28 mouse cellular contexts compared by ENCODE assay signal in the genomic region with DNA sequence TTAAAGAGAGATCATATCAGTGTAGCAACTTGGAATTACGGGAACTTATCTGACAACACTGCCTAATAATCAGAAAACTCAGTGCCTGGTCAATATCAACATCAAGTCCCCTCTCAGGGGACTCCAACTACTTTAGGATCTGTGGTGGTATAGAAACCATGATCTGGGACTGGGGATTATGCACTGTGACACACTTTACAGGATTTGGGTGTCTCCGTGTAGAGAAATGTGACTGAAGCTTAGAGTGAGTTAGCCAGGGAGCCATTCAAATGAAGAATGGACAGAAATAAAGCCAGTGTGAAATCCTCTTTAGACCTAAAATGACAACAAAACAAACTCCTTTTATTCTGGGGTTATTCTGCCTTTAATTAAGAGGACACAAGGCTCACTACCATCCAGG.
DNase-seq lines count a peak whose midpoint lies in the region; ATAC-seq and TF ChIP-seq lines count a peak whose summit lies in the region.
"Had no signal": no experiment of that assay in that cellular context is flagged by ENCODE, and none has a peak within 500 bp of the region (broad histone marks: within the 10 kb centered on the region; RNA-seq: fewer than 3 reads in every experiment).

No protein-coding gene starts in this region.

- TF ChIP-seq CTCF in midbrain, postnatal 0 days (IDR thresholded peaks at IDR 0.05), result no peak

- no peaks in the 10 kb centered on the region for H3K36me3 ChIP-seq in midbrain, embryonic 11.5 days (ENCODE audit: control insufficient read depth, insufficient read depth, low read length)
- H3K36me3 ChIP-seq in midbrain, postnatal 0 days (ENCODE audit: insufficient read depth, low read length), result no peaks in the 10 kb centered on the region
- no peaks in the 10 kb centered on the region for H3K36me3 ChIP-seq in midbrain, embryonic 14.5 days (ENCODE audit: control insufficient read depth, insufficient read depth, low read length)
- no peaks in the 10 kb centered on the region for H3K36me3 ChIP-seq in midbrain, embryonic 16.5 days (ENCODE audit: control insufficient read depth, insufficient read depth, low read length)
- H3K36me3 ChIP-seq: embryonic facial prominence, embryonic 13.5 days; embryonic facial prominence, embryonic 15.5 days; forebrain, embryonic 10.5 days; forebrain, embryonic 12.5 days; G1E had no signal

- no peak overlapping the region for H3K27ac ChIP-seq in midbrain, embryonic 11.5 days (ENCODE audit: low read depth, low read length)
- no peak overlapping the region for H3K27ac ChIP-seq in midbrain, postnatal 0 days (ENCODE audit: low read depth, low read length)
- H3K27ac ChIP-seq in midbrain, embryonic 14.5 days (replicated peaks; ENCODE audit: low read depth, low read length), result no peak overlapping the region
- no peak overlapping the region for H3K27ac ChIP-seq in midbrain, embryonic 16.5 days (ENCODE audit: low read length)
- H3K27ac ChIP-seq: embryonic facial prominence, embryonic 13.5 days; embryonic facial prominence, embryonic 15.5 days; forebrain, embryonic 10.5 days; forebrain, embryonic 12.5 days had no signal

- WGBS in midbrain, embryonic 11.5 days, result 44% methylated on average over 2 of the region's 2 CpGs
- 47% methylated on average over 2 of the region's 2 CpGs for WGBS in midbrain, postnatal 0 days
- WGBS in midbrain, embryonic 14.5 days, result 32% methylated on average over 2 of the region's 2 CpGs
- WGBS in midbrain, embryonic 16.5 days, result 34% methylated on average over 2 of the region's 2 CpGs

- no peak overlapping the region for H3K4me3 ChIP-seq in midbrain, embryonic 11.5 days (ENCODE audit: low read depth, low read length)
- no peak overlapping the region for H3K4me3 ChIP-seq in midbrain, postnatal 0 days (ENCODE audit: low read depth, low read length)
- no peak overlapping the region for H3K4me3 ChIP-seq in midbrain, embryonic 14.5 days (replicated peaks; ENCODE audit: low read depth, low read length)
- no peak overlapping the region for H3K4me3 ChIP-seq in midbrain, embryonic 16.5 days (ENCODE audit: low read depth, low read length)
- H3K4me3 ChIP-seq: embryonic facial prominence, embryonic 13.5 days; embryonic facial prominence, embryonic 15.5 days; erythroblast, embryonic 14.5 days; forebrain, embryonic 10.5 days; forebrain, embryonic 12.5 days had no signal

- no peak for DNase-seq in midbrain, embryonic 11.5 days (ENCODE audit: low spot score, missing footprints)
- no peak for DNase-seq in midbrain, postnatal 0 days (ENCODE audit: low spot score)
- peak; percentile 16 for DNase-seq in midbrain, embryonic 14.5 days
- no peak for DNase-seq in layer of hippocampus, adult 9-11 months
- DNase-seq: adrenal gland, adult 8-10 months; adrenal gland, postnatal 14 days; adrenal gland, postnatal 36 days; B cell, adult 2 months; cerebellum, adult 11 months; cerebellum, adult 18-20 months; cerebellum, adult 8-10 months; cerebellum, adult 9-11 months; cerebellum, postnatal 14 days; cerebellum, postnatal 36 days; embryo, embryonic 11 days had no signal

- no peaks in the 10 kb centered on the region for H3K27me3 ChIP-seq in midbrain, embryonic 11.5 days (ENCODE audit: control insufficient read depth, insufficient read depth, low read length)
- no peaks in the 10 kb centered on the region for H3K27me3 ChIP-seq in midbrain, postnatal 0 days (ENCODE audit: insufficient read depth, low read length)
- no peaks in the 10 kb centered on the region for H3K27me3 ChIP-seq in midbrain, embryonic 14.5 days (ENCODE audit: control insufficient read depth, insufficient read depth, low read length)
- no peaks in the 10 kb centered on the region for H3K27me3 ChIP-seq in midbrain, embryonic 16.5 days (ENCODE audit: control insufficient read depth, insufficient read depth, low read depth, low read length)
- H3K27me3 ChIP-seq: CH12.LX; embryonic facial prominence, embryonic 13.5 days; embryonic facial prominence, embryonic 15.5 days; forebrain, embryonic 12.5 days; Patski had no signal

- H3K9ac ChIP-seq in midbrain, embryonic 11.5 days (ENCODE audit: low read length), result no peak overlapping the region
- H3K9ac ChIP-seq in midbrain, postnatal 0 days (replicated peaks; ENCODE audit: low read length, poor library complexity, severe bottlenecking), result no peak overlapping the region
- no peak overlapping the region for H3K9ac ChIP-seq in midbrain, embryonic 14.5 days (replicated peaks; ENCODE audit: low read length)
- no peak overlapping the region for H3K9ac ChIP-seq in midbrain, embryonic 16.5 days (ENCODE audit: low read depth, low read length)
- H3K9ac ChIP-seq: embryonic facial prominence, embryonic 13.5 days; embryonic facial prominence, embryonic 15.5 days; forebrain, embryonic 12.5 days had no signal

- ATAC-seq in midbrain, embryonic 11.5 days (ENCODE audit: low FRiP score), result peak; percentile 76
- no peak for ATAC-seq in midbrain, postnatal 0 days (ENCODE audit: low FRiP score)
- ATAC-seq in midbrain, embryonic 14.5 days (ENCODE audit: low FRiP score, low TSS enrichment), result no peak
- ATAC-seq in midbrain, embryonic 16.5 days, result no peak
- ATAC-seq: activated CD4-positive, CD25-positive, alpha-beta regulatory T cell, adult 4 months; CD4-positive, CD25-positive, alpha-beta regulatory T cell, adult 4 months; forebrain, embryonic 14.5 days; forebrain, embryonic 16.5 days; Patski had no signal

- peaks cover 3% of the 10 kb centered on the region; the same call in 1 of the 2 replicates for H3K4me1 ChIP-seq in midbrain, embryonic 11.5 days (ENCODE audit: control insufficient read depth, insufficient read depth, low read length)
- no peaks in the 10 kb centered on the region for H3K4me1 ChIP-seq in midbrain, postnatal 0 days (ENCODE audit: insufficient read depth, low read length)
- no peaks in the 10 kb centered on the region for H3K4me1 ChIP-seq in midbrain, embryonic 14.5 days (ENCODE audit: control insufficient read depth, insufficient read depth, low read length)
- H3K4me1 ChIP-seq in midbrain, embryonic 16.5 days (ENCODE audit: control insufficient read depth, insufficient read depth, low read length), result no peaks in the 10 kb centered on the region
- H3K4me1 ChIP-seq: embryonic facial prominence, embryonic 13.5 days; embryonic facial prominence, embryonic 15.5 days; forebrain, embryonic 10.5 days; forebrain, embryonic 12.5 days had no signal

- H3K9me3 ChIP-seq in midbrain, embryonic 11.5 days (ENCODE audit: control insufficient read depth, low read length), result no peaks in the 10 kb centered on the region
- H3K9me3 ChIP-seq in midbrain, postnatal 0 days (ENCODE audit: low read length), result no peaks in the 10 kb centered on the region
- H3K9me3 ChIP-seq in midbrain, embryonic 14.5 days (ENCODE audit: control insufficient read depth, low read length), result no peaks in the 10 kb centered on the region
- no peaks in the 10 kb centered on the region for H3K9me3 ChIP-seq in midbrain, embryonic 16.5 days (replicated peaks; ENCODE audit: control insufficient read depth, low read length, poor library complexity, severe bottlenecking)
- H3K9me3 ChIP-seq: embryonic facial prominence, embryonic 13.5 days; embryonic facial prominence, embryonic 15.5 days; forebrain, embryonic 10.5 days; forebrain, embryonic 12.5 days; G1E had no signal

- no peak overlapping the region for H3K4me2 ChIP-seq in midbrain, embryonic 11.5 days
- H3K4me2 ChIP-seq in midbrain, postnatal 0 days (ENCODE audit: low read depth, low read length, poor library complexity, severe bottlenecking), result no peak overlapping the region
- H3K4me2 ChIP-seq in midbrain, embryonic 14.5 days (ENCODE audit: low read length), result no peak overlapping the region
- H3K4me2 ChIP-seq in midbrain, embryonic 16.5 days (ENCODE audit: low read length), result no peak overlapping the region
- H3K4me2 ChIP-seq: embryonic facial prominence, embryonic 13.5 days; embryonic facial prominence, embryonic 15.5 days; forebrain, embryonic 12.5 days had no signal
